Mouse (Mus musculus) limb, embryonic 14.5 days (tissue): ENCODE measurements around the gene Akt2. TPM values are rescaled to one million over a fixed set of nuclear protein-coding genes. Genes with fewer than 3 reads are reported as not detected.

Experiments
- ATAC-seq: fragments of 200-750 bp; cut with Nextera tagmentation; 2 replicates; pipeline ENCODE4 v1.8.0; 2017; ENCODE audit warnings: low read depth, moderate number of reproducible peaks, moderate TSS enrichment; ENCODE audit not compliant: low FRiP score
- DNase-seq: peaks from one replicate; pipeline ENCODE4 v3.0.0-alpha.2; 2015; ENCODE audit warnings: low spot score
- H3K27ac ChIP-seq: fragments of 300-500 bp; sonication (generic); replicated peaks from 2 replicates; pipeline ENCODE4 v1.5.1; 2014; ENCODE audit warnings: low read depth, mild to moderate bottlenecking, low read length, moderate library complexity, mixed read lengths
- H3K27me3 ChIP-seq: fragments of 300-500 bp; sonication (generic); 2 replicates; pipeline ENCODE4 v1.6.1; 2014; ENCODE audit warnings: low read length, mixed read lengths; ENCODE audit not compliant: control insufficient read depth, insufficient read depth
- H3K36me3 ChIP-seq: fragments of 300-500 bp; sonication (generic); 2 replicates; pipeline ENCODE4 v1.6.1; 2014; ENCODE audit warnings: mild to moderate bottlenecking, low read length, moderate library complexity, mixed read lengths; ENCODE audit not compliant: control insufficient read depth, insufficient read depth
- H3K4me1 ChIP-seq: fragments of 300-500 bp; sonication (generic); 2 replicates; pipeline ENCODE4 v1.6.1; 2014; ENCODE audit warnings: antibody characterized with exemption, low read length, mixed read lengths; ENCODE audit not compliant: control insufficient read depth, insufficient read depth
- H3K4me2 ChIP-seq: fragments of 300-500 bp; sonication (generic); replicated peaks from 2 replicates; pipeline ENCODE4 v1.6.1; 2014; ENCODE audit warnings: low read depth, mild to moderate bottlenecking, low read length, moderate library complexity; ENCODE audit not compliant: severe bottlenecking
- H3K4me3 ChIP-seq: fragments of 300-500 bp; sonication (generic); replicated peaks from 2 replicates; pipeline ENCODE4 v1.5.1; 2014; ENCODE audit warnings: low read length
- H3K9ac ChIP-seq: fragments of 300-500 bp; sonication (generic); 2 replicates; pipeline ENCODE4 v1.6.1; 2014; ENCODE audit warnings: mild to moderate bottlenecking, low read depth, low read length, moderate library complexity; ENCODE audit not compliant: severe bottlenecking
- H3K9me3 ChIP-seq: fragments of 300-500 bp; sonication (generic); 2 replicates; pipeline ENCODE4 v1.6.1; 2016; ENCODE audit warnings: low read length; ENCODE audit not compliant: control insufficient read depth
- POLR2A ChIP-seq: fragments of 200-500 bp; IDR thresholded peaks from 2 replicates; pipeline ENCODE4 v1.8.0; 2012; ENCODE audit warnings: inconsistent platforms, mild to moderate bottlenecking, moderate library complexity, borderline replicate concordance; ENCODE audit not compliant: insufficient read depth, insufficient read length; ENCODE audit errors: extremely low read depth
- WGBS: fragments of 180-500 bp; shearing (Covaris S2); extraction: QIAGEN DNeasy Blood & Tissue Kit; methylation state at CpG from one replicate; pipeline ENCODE4 v1.1.7; 2014; 5-methylcytosine and 5-hydroxymethylcytosine counted together
- polyA plus RNA-seq, 2 experiments: library from polyadenylated mRNA; depleted of rRNA in 1 of 2; stranded (reverse) in 1 of 2; unstranded in 1 of 2; fragments of >200 nt; fragmentation: Nextera tagmentation in 1 of 2; extraction: Ambion mirVana in 1 of 2; gene quantifications; 2 replicates each; pipeline versions ENCODE4 v1.2.1 to v1.2.3; 2012 to 2014

Gene Akt2
- polyA plus RNA-seq, 2 experiments = 96.6 to 112 TPM

DNA sequence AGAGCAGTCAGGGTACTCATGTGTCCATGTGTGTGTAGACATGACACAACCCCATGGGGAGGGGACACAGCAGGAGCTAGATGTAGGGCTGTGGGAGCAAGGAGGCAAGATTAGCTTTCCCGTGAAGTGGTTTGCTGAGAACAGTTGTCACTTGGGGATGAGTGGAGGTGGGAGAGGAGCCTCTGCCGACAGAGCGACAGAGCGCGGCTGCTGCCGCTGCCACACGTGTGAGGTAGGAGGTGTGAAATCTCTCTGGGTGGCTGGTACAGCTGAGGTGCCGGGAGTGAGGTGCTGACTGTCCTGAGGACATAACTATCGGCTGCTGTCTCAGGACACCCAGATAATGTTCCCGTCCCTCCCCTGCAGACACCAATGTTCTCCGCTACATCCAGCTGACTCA is 64.2 kb downstream of the Akt2 start:
- peaks cover 5% of the 10 kb centered on the region; the same call in 1 of the 2 replicates for H3K4me1 ChIP-seq
- no peak for TF ChIP-seq POLR2A

DNA sequence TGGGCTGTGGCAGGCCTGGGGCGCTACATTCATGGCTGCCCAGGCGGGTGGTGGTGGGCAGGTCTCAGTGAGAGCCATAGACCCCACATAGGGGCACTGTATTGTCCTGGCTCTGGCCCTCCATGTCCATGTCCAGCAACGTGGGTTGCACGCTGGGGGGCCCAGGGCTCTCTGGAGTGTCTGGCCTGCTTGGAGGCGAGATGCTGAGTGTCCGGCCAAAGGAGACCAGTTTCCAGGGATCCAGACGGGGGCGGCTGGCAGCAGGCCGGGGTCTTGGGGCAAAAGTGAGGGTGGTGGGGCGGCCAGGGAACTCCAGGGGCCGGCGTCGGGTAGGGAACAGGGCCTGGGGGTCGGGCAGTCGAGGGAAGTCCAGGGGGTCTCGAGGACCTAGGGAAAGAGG is 65.2 kb downstream of the Akt2 start:
- Histone ChIP-seq H3K4me1 (peaks cover 5% of the 10 kb centered on the region; the same call in 1 of the 2 replicates), H3K4me3 (no peak overlapping the region), H3K27ac (no peak overlapping the region), H3K36me3 (peaks cover 49% of the 10 kb centered on the region), H3K27me3 (peaks cover 53% of the 10 kb centered on the region), H3K9me3 (no peaks in the 10 kb centered on the region), H3K9ac (no peak overlapping the region), H3K4me2 (no peak overlapping the region)
- TF ChIP-seq POLR2A = no peak
- no peak for ATAC-seq
- no peak for DNase-seq
- WGBS = 88% methylated on average over 16 of the region's 16 CpGs

More for the DNA sequence above, 64.2 kb downstream of the Akt2 start:
- no peak overlapping the region for H3K27ac ChIP-seq
- no peak overlapping the region for H3K4me2 ChIP-seq
- ATAC-seq (no peak), DNase-seq (no peak)
- WGBS = 46% methylated on average over 11 of the region's 11 CpGs
- peaks cover 40% of the 10 kb centered on the region for H3K36me3 ChIP-seq
- no peak overlapping the region for H3K4me3 ChIP-seq
- peaks cover 53% of the 10 kb centered on the region for H3K27me3 ChIP-seq
- no peaks in the 10 kb centered on the region for H3K9me3 ChIP-seq
- H3K9ac ChIP-seq = no peak overlapping the region

- H3K27ac ChIP-seq = no peak overlapping the region
- 33% methylated on average over 41 of the region's 53 CpGs for WGBS
- no peak overlapping the region for H3K9ac ChIP-seq
- no peak overlapping the region for H3K4me2 ChIP-seq
- no peak for TF ChIP-seq POLR2A
- H3K27me3 ChIP-seq = peaks cover 50% of the 10 kb centered on the region
- ATAC-seq (no peak), DNase-seq (no peak)
- no peaks in the 10 kb centered on the region for H3K9me3 ChIP-seq
- H3K4me1 ChIP-seq = peaks cover 5% of the 10 kb centered on the region; the same call in 1 of the 2 replicates
- no peak overlapping the region for H3K4me3 ChIP-seq
- peaks cover 50% of the 10 kb centered on the region for H3K36me3 ChIP-seq
Observed at GRCm38 (mm10) chr7:27657824-27658395, 66.6 kb downstream of the Akt2 start.

GRCm38 (mm10) chr7:27658712-27659663 is 67.6 kb downstream of the Akt2 start:
- no peak for TF ChIP-seq POLR2A
- H3K27ac ChIP-seq = no peak overlapping the region
- no peak for ATAC-seq
- no peaks in the 10 kb centered on the region for H3K9me3 ChIP-seq
- DNase-seq = no peak
- H3K9ac ChIP-seq = no peak overlapping the region
- H3K27me3 ChIP-seq = peaks cover 40% of the 10 kb centered on the region
- peaks cover 52% of the 10 kb centered on the region for H3K36me3 ChIP-seq
- H3K4me3 ChIP-seq = no peak overlapping the region
- H3K4me2 ChIP-seq = no peak overlapping the region
- WGBS = 62% methylated on average over 14 of the region's 14 CpGs
- H3K4me1 ChIP-seq = peaks cover 2% of the 10 kb centered on the region; the same call in 1 of the 2 replicates

GRCm38 (mm10) chr7:27662038-27662437 is 70.7 kb downstream of the Akt2 start:
- no peak for DNase-seq
- Histone ChIP-seq H3K36me3 (peaks cover 61% of the 10 kb centered on the region), H3K4me1 (no peaks in the 10 kb centered on the region), H3K9me3 (no peaks in the 10 kb centered on the region), H3K9ac (no peak overlapping the region), H3K4me2 (no peak overlapping the region), H3K27ac (no peak overlapping the region), H3K27me3 (peaks cover 22% of the 10 kb centered on the region), H3K4me3 (no peak overlapping the region)
- 90% methylated on average over 4 of the region's 4 CpGs for WGBS
- ATAC-seq = no peak
- no peak for TF ChIP-seq POLR2A
